Mouse (Mus musculus): ENCODE measurements around the gene Defb29. TPM values are rescaled to one million over a fixed set of nuclear protein-coding genes. Genes with fewer than 3 reads are reported as not detected.

Defb29 gene
- polyA plus RNA-seq, 1 experiment from 2014 or later = not detected

DNA sequence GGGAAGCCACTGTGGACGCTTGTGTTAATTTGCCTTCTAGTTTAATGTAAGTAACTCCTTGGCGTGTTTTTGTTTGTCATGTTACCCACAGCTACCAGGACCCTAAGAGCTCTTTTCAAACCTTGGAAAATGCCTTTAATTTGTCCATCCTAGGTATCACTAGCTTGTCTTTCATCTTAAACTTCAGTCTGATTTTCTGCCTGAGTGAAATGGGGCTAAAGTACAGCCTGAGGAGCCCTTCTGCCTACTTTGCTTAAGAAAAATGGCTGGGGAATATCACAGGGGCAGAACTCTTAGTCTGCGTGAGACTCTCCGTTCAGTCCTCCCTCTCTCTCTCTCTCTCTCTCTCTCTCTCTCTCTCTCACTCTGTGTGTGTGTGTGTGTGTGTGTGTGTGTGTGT lies 30.0 kb upstream of the Defb29 start:
- no peaks in the 10 kb centered on the region for H3K9me3 ChIP-seq (ENCODE audit: control insufficient read depth, low read length)
- no peaks in the 10 kb centered on the region for H3K36me3 ChIP-seq (ENCODE audit: control insufficient read depth, insufficient read depth, low read length)
- H3K4me3 ChIP-seq (ENCODE audit: low read length) = no peak overlapping the region
- no peaks in the 10 kb centered on the region for H3K4me1 ChIP-seq (ENCODE audit: control insufficient read depth, insufficient read depth, low read depth, low read length)
- no peak overlapping the region for H3K9ac ChIP-seq (ENCODE audit: low read depth, low read length)
- ATAC-seq = no peak
- H3K4me2 ChIP-seq (ENCODE audit: low read length) = no peak overlapping the region
- WGBS = 79% methylated on average over 4 of the region's 4 CpGs
- H3K27me3 ChIP-seq (replicated peaks; ENCODE audit: control insufficient read depth, insufficient read depth, low read length) = no peaks in the 10 kb centered on the region
- no peak overlapping the region for H3K27ac ChIP-seq (ENCODE audit: low read depth, low read length)

DNA sequence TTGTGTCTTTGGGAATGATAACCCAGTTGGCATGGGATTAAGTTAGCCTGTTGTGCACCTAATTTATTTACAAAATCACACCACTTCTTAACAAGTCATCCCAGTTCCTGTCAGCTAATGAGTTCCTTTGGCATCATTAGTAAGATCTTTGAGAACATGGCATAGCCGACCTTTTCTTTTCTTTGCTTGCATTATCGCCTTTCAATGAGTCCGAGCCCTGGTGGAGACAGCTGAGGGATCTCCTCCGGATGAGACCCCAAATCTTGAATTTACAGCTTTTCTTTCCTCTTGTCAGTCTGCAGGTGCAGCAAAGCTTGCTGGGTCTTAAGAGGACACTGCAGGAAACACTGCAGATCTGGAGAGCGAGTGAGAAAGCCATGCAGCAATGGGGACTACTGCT lies 29.1 kb upstream of the Defb29 start, which contains the start of gene Gm17416:
Gene Gm17416 (plus strand): TSS at position 301 of the 400 bp plus-strand sequence.
- H3K27ac ChIP-seq (ENCODE audit: low read depth, low read length) = no peak within 1 kb of the TSS
- no peak for ATAC-seq
- no peaks in the 10 kb centered on the region for H3K4me1 ChIP-seq (ENCODE audit: control insufficient read depth, insufficient read depth, low read depth, low read length)
- no peak within 1 kb of the TSS for H3K4me3 ChIP-seq (ENCODE audit: low read length)
- H3K36me3 ChIP-seq (ENCODE audit: control insufficient read depth, insufficient read depth, low read length) = no peaks in the 10 kb centered on the region
- H3K9me3 ChIP-seq (ENCODE audit: control insufficient read depth, low read length) = no peaks in the 10 kb centered on the region
- no peaks in the 10 kb centered on the region for H3K27me3 ChIP-seq (replicated peaks; ENCODE audit: control insufficient read depth, insufficient read depth, low read length)
- 87% methylated on average over 5 of the region's 5 CpGs for WGBS
- no peak within 1 kb of the TSS for H3K4me2 ChIP-seq (ENCODE audit: low read length)
- H3K9ac ChIP-seq (ENCODE audit: low read depth, low read length) = no peak within 1 kb of the TSS

DNA sequence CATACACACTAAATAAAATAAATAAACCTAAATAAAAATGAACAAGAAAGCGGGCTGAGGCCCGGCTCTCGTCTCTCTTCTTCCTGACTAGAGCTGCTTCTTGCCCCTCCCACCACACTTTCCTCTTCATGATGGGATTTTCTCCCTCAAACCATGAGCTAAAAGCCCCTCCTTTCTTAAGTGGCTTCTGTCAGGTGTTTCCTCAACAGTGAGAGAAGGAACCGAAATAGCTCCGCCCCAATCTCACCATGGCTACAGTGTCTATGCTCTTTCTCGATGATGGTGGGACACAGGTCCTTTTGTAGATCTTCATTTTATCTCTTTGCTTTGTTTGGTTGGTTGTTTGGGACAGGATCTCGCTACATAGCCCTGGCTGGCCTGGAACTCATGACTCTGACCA lies 16.8 kb upstream of the Defb29 start:
- H3K27me3 ChIP-seq (replicated peaks; ENCODE audit: control insufficient read depth, insufficient read depth, low read length) = no peaks in the 10 kb centered on the region
- 91% methylated on average over 7 of the region's 7 CpGs for WGBS
- peaks cover 5% of the 10 kb centered on the region; the same call in 1 of the 2 replicates for H3K4me1 ChIP-seq (ENCODE audit: control insufficient read depth, insufficient read depth, low read depth, low read length)
- no peaks in the 10 kb centered on the region for H3K9me3 ChIP-seq (ENCODE audit: control insufficient read depth, low read length)
- H3K4me3 ChIP-seq (ENCODE audit: low read length) = no peak overlapping the region
- no peak overlapping the region for H3K27ac ChIP-seq (ENCODE audit: low read depth, low read length)
- no peak overlapping the region for H3K9ac ChIP-seq (ENCODE audit: low read depth, low read length)
- H3K36me3 ChIP-seq (ENCODE audit: control insufficient read depth, insufficient read depth, low read length) = no peaks in the 10 kb centered on the region
- H3K4me2 ChIP-seq (ENCODE audit: low read length) = no peak overlapping the region
- ATAC-seq = no peak

DNA sequence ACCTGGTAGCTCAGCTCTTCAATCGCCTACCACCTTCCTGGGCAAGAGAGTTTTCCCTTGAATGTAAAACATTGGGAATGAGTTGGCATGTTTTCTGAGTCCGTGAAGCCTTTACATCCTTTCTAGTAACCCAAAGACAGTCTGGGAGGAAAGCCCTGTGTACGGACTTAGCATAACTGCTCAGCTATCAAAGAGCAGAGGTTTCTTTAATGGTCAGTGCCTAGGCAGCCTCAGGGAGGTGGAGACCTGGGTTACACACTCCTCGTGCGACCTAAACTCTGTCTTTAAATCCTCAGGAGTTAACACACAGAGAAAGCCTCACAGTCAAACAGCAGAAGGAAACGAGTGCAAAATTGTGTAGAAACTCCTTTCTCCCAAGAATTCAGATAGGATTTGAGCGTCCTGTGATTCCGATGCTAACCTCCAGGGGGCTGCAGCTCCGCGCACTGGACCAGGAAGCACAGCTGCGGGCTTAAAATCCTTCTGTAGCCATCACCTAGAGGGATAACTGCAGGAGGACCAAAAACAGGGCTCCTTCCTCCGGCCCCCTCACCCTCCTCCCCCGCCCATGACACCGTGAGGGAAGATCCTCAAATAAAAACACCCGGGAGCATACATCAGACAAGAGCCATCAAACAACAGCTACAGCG lies 14.0 kb upstream of the Defb29 start:
- no peaks in the 10 kb centered on the region for H3K27me3 ChIP-seq (replicated peaks; ENCODE audit: control insufficient read depth, insufficient read depth, low read length)
- ATAC-seq = no peak
- peak overlapping the region; percentile 48 for H3K4me2 ChIP-seq (ENCODE audit: low read length)
- peaks cover 5% of the 10 kb centered on the region; the same call in 1 of the 2 replicates for H3K4me1 ChIP-seq (ENCODE audit: control insufficient read depth, insufficient read depth, low read depth, low read length)
- 12% methylated on average over 16 of the region's 16 CpGs for WGBS
- no peak overlapping the region for H3K27ac ChIP-seq (ENCODE audit: low read depth, low read length)
- no peak overlapping the region for H3K4me3 ChIP-seq (ENCODE audit: low read length)
- no peaks in the 10 kb centered on the region for H3K9me3 ChIP-seq (ENCODE audit: control insufficient read depth, low read length)
- no peaks in the 10 kb centered on the region for H3K36me3 ChIP-seq (ENCODE audit: control insufficient read depth, insufficient read depth, low read length)
- peak overlapping the region; percentile 49; the same call in 1 of the 2 replicates for H3K9ac ChIP-seq (ENCODE audit: low read depth, low read length)

DNA sequence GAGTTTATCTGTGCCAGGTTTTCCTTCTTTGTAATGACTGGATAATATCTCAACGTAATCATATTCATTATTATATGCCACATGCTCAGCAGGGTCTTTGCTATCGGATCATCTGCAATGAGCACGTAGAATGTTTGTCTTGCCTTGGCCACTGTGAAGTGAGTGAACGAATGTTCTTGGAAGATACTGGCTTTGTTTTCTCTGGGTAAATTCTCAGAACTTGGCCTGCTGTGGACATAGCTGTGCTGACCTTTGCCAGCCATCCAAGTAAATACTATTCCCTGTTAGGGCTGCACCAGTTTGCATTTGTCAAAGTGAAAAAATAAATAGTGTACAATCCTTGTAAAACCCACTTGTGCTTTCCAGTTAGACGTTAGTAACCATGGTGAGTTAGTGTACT lies 8.2 kb upstream of the Defb29 start:
- Histone ChIP-seq H3K27ac (ENCODE audit: low read depth, low read length) (no peak overlapping the region), H3K9ac (ENCODE audit: low read depth, low read length) (no peak overlapping the region), H3K27me3 (replicated peaks; ENCODE audit: control insufficient read depth, insufficient read depth, low read length) (no peaks in the 10 kb centered on the region), H3K4me3 (ENCODE audit: low read length) (no peak overlapping the region), H3K4me2 (ENCODE audit: low read length) (no peak overlapping the region), H3K9me3 (ENCODE audit: control insufficient read depth, low read length) (no peaks in the 10 kb centered on the region), H3K36me3 (ENCODE audit: control insufficient read depth, insufficient read depth, low read length) (no peaks in the 10 kb centered on the region), H3K4me1 (ENCODE audit: control insufficient read depth, insufficient read depth, low read depth, low read length) (no peaks in the 10 kb centered on the region)
- ATAC-seq = no peak
- WGBS = 77% methylated on average over 5 of the region's 5 CpGs

DNA sequence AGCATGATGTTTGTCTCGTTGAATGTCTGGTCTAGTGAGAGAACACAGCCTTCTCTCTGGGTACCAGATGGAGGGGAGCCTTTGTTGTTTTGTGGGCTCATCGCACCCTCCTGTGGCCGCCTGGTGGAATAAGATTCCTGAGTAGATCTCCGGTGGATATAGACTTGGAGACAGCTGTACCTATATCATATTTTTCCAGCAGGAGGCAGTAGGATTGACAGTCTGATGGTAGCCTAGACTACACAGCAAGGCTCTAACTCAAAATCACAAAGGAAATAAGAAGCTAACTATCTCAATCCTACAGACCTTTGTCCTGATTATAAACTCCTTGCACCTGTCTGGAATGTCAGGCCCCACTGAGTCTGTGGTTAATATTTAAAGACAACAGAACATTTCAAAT lies 4.8 kb upstream of the Defb29 start:
- Histone ChIP-seq H3K27ac (ENCODE audit: low read depth, low read length) (no peak overlapping the region), H3K27me3 (replicated peaks; ENCODE audit: control insufficient read depth, insufficient read depth, low read length) (no peaks in the 10 kb centered on the region), H3K9me3 (ENCODE audit: control insufficient read depth, low read length) (no peaks in the 10 kb centered on the region), H3K36me3 (ENCODE audit: control insufficient read depth, insufficient read depth, low read length) (no peaks in the 10 kb centered on the region), H3K4me1 (ENCODE audit: control insufficient read depth, insufficient read depth, low read depth, low read length) (no peaks in the 10 kb centered on the region), H3K4me2 (ENCODE audit: low read length) (no peak overlapping the region), H3K4me3 (ENCODE audit: low read length) (no peak overlapping the region), H3K9ac (ENCODE audit: low read depth, low read length) (no peak overlapping the region)
- 0 out of 2 replicates have a peak, but pooled peaks have one; percentile 50 for ATAC-seq
- 16% methylated on average over 4 of the region's 4 CpGs for WGBS

DNA sequence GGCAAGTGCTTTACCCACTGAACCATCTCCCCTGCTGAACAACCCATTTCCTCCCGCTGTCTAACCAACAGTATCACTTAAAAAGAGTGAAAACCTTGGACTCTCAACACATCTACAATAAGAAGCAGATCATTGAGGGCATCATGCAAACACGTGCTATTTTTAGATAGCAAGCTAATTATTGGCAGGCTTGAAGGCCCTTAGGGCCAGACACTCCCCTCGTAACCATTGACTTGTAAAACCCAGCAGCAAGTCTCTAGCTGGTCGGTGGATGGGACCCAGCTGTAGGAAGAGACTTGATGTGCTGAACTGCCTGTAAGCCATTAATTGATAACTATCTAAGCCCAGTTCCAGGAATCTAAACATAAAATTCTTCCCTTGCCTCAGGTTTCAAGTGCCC lies 3.6 kb upstream of the Defb29 start:
- no peak overlapping the region for H3K27ac ChIP-seq (ENCODE audit: low read depth, low read length)
- no peaks in the 10 kb centered on the region for H3K4me1 ChIP-seq (ENCODE audit: control insufficient read depth, insufficient read depth, low read depth, low read length)
- no peaks in the 10 kb centered on the region for H3K27me3 ChIP-seq (replicated peaks; ENCODE audit: control insufficient read depth, insufficient read depth, low read length)
- ATAC-seq = no peak
- H3K36me3 ChIP-seq (ENCODE audit: control insufficient read depth, insufficient read depth, low read length) = no peaks in the 10 kb centered on the region
- H3K4me3 ChIP-seq (ENCODE audit: low read length) = no peak overlapping the region
- H3K4me2 ChIP-seq (ENCODE audit: low read length) = no peak overlapping the region
- no peaks in the 10 kb centered on the region for H3K9me3 ChIP-seq (ENCODE audit: control insufficient read depth, low read length)
- WGBS = 85% methylated on average over 4 of the region's 4 CpGs
- no peak overlapping the region for H3K9ac ChIP-seq (ENCODE audit: low read depth, low read length)

DNA sequence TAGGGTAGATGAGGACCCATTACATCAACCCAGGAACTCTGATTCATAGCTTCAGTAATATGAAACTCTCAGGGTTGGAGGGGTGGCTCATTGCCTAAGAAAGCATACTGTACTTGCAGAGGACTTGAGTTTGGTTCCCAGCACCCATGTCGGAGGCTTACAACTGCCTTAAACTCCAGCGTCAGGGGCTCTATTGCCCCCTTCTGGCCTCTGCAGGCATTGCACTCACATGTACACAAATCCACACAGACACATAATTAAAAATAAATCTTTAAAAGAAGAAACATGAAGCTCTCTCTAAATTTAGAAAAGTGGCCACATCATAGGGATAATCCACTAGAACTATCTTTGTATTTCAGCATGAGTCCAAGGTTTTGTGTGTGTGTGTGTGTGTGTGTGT lies 3.0 kb upstream of the Defb29 start:
- H3K9me3 ChIP-seq (ENCODE audit: control insufficient read depth, low read length) = no peaks in the 10 kb centered on the region
- no peaks in the 10 kb centered on the region for H3K36me3 ChIP-seq (ENCODE audit: control insufficient read depth, insufficient read depth, low read length)
- H3K27me3 ChIP-seq (replicated peaks; ENCODE audit: control insufficient read depth, insufficient read depth, low read length) = no peaks in the 10 kb centered on the region
- ATAC-seq = no peak
- WGBS = 80% methylated on average over 2 of the region's 2 CpGs
- H3K4me3 ChIP-seq (ENCODE audit: low read length) = no peak overlapping the region
- no peak overlapping the region for H3K9ac ChIP-seq (ENCODE audit: low read depth, low read length)
- no peaks in the 10 kb centered on the region for H3K4me1 ChIP-seq (ENCODE audit: control insufficient read depth, insufficient read depth, low read depth, low read length)
- no peak overlapping the region for H3K27ac ChIP-seq (ENCODE audit: low read depth, low read length)
- H3K4me2 ChIP-seq (ENCODE audit: low read length) = no peak overlapping the region

DNA sequence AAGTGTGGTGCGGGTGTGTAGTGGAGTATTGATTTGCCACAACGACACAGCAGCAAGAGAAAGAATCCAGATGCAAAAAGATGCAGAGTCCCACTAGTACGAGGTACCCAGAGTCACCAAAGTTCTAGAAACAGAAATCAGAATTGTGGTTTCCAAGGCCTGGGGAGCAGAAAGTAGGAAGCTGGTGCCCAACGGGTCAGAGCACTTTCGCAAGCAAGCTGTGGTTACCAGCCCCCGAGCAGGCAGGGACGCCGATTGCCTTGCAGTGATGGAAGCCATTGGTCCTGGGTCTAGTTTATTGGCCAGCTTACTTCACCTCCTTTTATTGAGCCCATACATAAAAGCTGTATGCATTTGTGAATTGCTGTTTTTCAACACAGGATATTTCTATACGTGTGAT lies 2.1 kb upstream of the Defb29 start:
- Histone ChIP-seq H3K36me3 (ENCODE audit: control insufficient read depth, insufficient read depth, low read length) (no peaks in the 10 kb centered on the region), H3K27ac (ENCODE audit: low read depth, low read length) (no peak overlapping the region), H3K9ac (ENCODE audit: low read depth, low read length) (no peak overlapping the region), H3K9me3 (ENCODE audit: control insufficient read depth, low read length) (no peaks in the 10 kb centered on the region), H3K27me3 (replicated peaks; ENCODE audit: control insufficient read depth, insufficient read depth, low read length) (no peaks in the 10 kb centered on the region), H3K4me2 (ENCODE audit: low read length) (no peak overlapping the region), H3K4me3 (ENCODE audit: low read length) (no peak overlapping the region), H3K4me1 (ENCODE audit: control insufficient read depth, insufficient read depth, low read depth, low read length) (no peaks in the 10 kb centered on the region)
- 88% methylated on average over 9 of the region's 9 CpGs for WGBS
- no peak for ATAC-seq
